Mouse (Mus musculus) hindbrain, embryonic 15.5 days (tissue): ENCODE measurements at regions not wholly inside any gene's neighbourhood (a gene's known extent, or its start where the extent isn't known, plus 50 kb on each side); places are given as distances from the start of the nearest gene placed in this dataset.

Source experiments
- ATAC-seq: fragments of 200-750 bp; cut with Nextera tagmentation; 2 replicates; pipeline ENCODE4 v1.8.0; 2017; ENCODE audit warnings: low read depth, moderate number of reproducible peaks, moderate TSS enrichment; ENCODE audit not compliant: low FRiP score
- H3K27ac ChIP-seq: fragments of 300-500 bp; sonication (generic); replicated peaks from 2 replicates; pipeline ENCODE4 v1.5.1; 2015; ENCODE audit warnings: mild to moderate bottlenecking, inconsistent platforms
- H3K27me3 ChIP-seq: fragments of 300-500 bp; sonication (generic); 2 replicates; pipeline ENCODE4 v1.6.1; 2015; ENCODE audit warnings: control low read depth, inconsistent platforms
- H3K36me3 ChIP-seq: fragments of 300-500 bp; sonication (generic); 2 replicates; pipeline ENCODE4 v1.6.1; 2015; ENCODE audit warnings: control low read depth, inconsistent platforms
- H3K4me1 ChIP-seq: fragments of 300-500 bp; sonication (generic); replicated peaks from 2 replicates; pipeline ENCODE4 v1.6.1; 2015; ENCODE audit warnings: control low read depth, inconsistent platforms
- H3K4me2 ChIP-seq: fragments of 300-500 bp; sonication (generic); 2 replicates; pipeline ENCODE4 v1.6.1; 2015; ENCODE audit warnings: moderate library complexity, mild to moderate bottlenecking, inconsistent platforms
- H3K4me3 ChIP-seq: fragments of 300-500 bp; sonication (generic); 2 replicates; pipeline ENCODE4 v1.5.1; 2015; ENCODE audit warnings: mild to moderate bottlenecking, inconsistent platforms
- H3K9ac ChIP-seq: fragments of 300-500 bp; sonication (generic); 2 replicates; pipeline ENCODE4 v1.6.1; 2015; ENCODE audit warnings: inconsistent platforms
- H3K9me3 ChIP-seq: fragments of 300-500 bp; sonication (generic); 2 replicates; pipeline ENCODE4 v1.6.1; 2016; ENCODE audit warnings: control low read depth, inconsistent platforms
- WGBS: fragments of 180-500 bp; shearing (Covaris S2); methylation state at CpG from one replicate; pipeline ENCODE4 v1.1.7; 2015; 5-methylcytosine and 5-hydroxymethylcytosine counted together

GRCm38 (mm10) chr6:88984170-88984569 lies 82.1 kb downstream of the Tpra1 start:
- no peak for ATAC-seq
- Histone ChIP-seq H3K4me2 (no peak overlapping the region), H3K9me3 (no peaks in the 10 kb centered on the region), H3K9ac (no peak overlapping the region), H3K4me3 (no peak overlapping the region), H3K27ac (0 out of 2 replicates have a peak overlapping the region, but pooled peaks have one; percentile 24), H3K4me1 (peaks cover 34% of the 10 kb centered on the region), H3K27me3 (no peaks in the 10 kb centered on the region; the same call in 1 of the 2 replicates), H3K36me3 (no peaks in the 10 kb centered on the region)
- 64% methylated on average over 4 of the region's 4 CpGs for WGBS

GRCm38 (mm10) chr6:88984863-88985262 lies 82.8 kb downstream of the Tpra1 start:
- Histone ChIP-seq H3K4me1 (peaks cover 32% of the 10 kb centered on the region), H3K9me3 (no peaks in the 10 kb centered on the region)
- 69% methylated on average over 4 of the region's 4 CpGs for WGBS

GRCm38 (mm10) chr6:88988551-88988950 lies 86.5 kb downstream of the Tpra1 start:
- Histone ChIP-seq H3K36me3 (no peaks in the 10 kb centered on the region), H3K27me3 (no peaks in the 10 kb centered on the region; the same call in 1 of the 2 replicates), H3K9me3 (no peaks in the 10 kb centered on the region), H3K4me3 (no peak overlapping the region), H3K4me1 (peaks cover 9% of the 10 kb centered on the region), H3K4me2 (no peak overlapping the region), H3K9ac (no peak overlapping the region), H3K27ac (no peak overlapping the region)
- ATAC-seq = no peak
- 96% methylated on average over 10 of the region's 10 CpGs for WGBS

More at GRCm38 (mm10) chr6:88984863-88985262, 82.8 kb downstream of the Tpra1 start:
- no peak for ATAC-seq
- Histone ChIP-seq H3K9ac (no peak overlapping the region), H3K27ac (no peak overlapping the region), H3K27me3 (no peaks in the 10 kb centered on the region; the same call in 1 of the 2 replicates), H3K36me3 (no peaks in the 10 kb centered on the region), H3K4me2 (no peak overlapping the region), H3K4me3 (no peak overlapping the region)

GRCm38 (mm10) chr6:88989617-88990299 lies 87.7 kb downstream of the Tpra1 start:
- Histone ChIP-seq H3K27ac (no peak overlapping the region), H3K27me3 (no peaks in the 10 kb centered on the region; the same call in 1 of the 2 replicates), H3K9ac (no peak overlapping the region), H3K4me2 (no peak overlapping the region), H3K9me3 (no peaks in the 10 kb centered on the region), H3K4me1 (no peaks in the 10 kb centered on the region), H3K36me3 (no peaks in the 10 kb centered on the region), H3K4me3 (no peak overlapping the region)
- ATAC-seq = no peak
- 66% methylated on average over 6 of the region's 6 CpGs for WGBS

- Histone ChIP-seq H3K9ac (no peak overlapping the region), H3K36me3 (no peaks in the 10 kb centered on the region), H3K4me1 (no peaks in the 10 kb centered on the region), H3K9me3 (no peaks in the 10 kb centered on the region), H3K27me3 (no peaks in the 10 kb centered on the region; the same call in 1 of the 2 replicates), H3K4me2 (no peak overlapping the region), H3K4me3 (no peak overlapping the region), H3K27ac (no peak overlapping the region)
- WGBS = 43% methylated on average over 1 of the region's 1 CpGs
- no peak for ATAC-seq
Observed at GRCm38 (mm10) chr6:88990300-88990685, 88.2 kb downstream of the Tpra1 start.

GRCm38 (mm10) chr6:88995077-88995476 lies 93.0 kb downstream of the Tpra1 start:
- H3K4me1 ChIP-seq = no peaks in the 10 kb centered on the region
- no peaks in the 10 kb centered on the region for H3K36me3 ChIP-seq
- H3K4me3 ChIP-seq = no peak overlapping the region
- WGBS = 90% methylated on average over 3 of the region's 3 CpGs
- H3K9me3 ChIP-seq = no peaks in the 10 kb centered on the region
- H3K4me2 ChIP-seq = no peak overlapping the region
- no peak for ATAC-seq
- no peak overlapping the region for H3K9ac ChIP-seq
- H3K27ac ChIP-seq = no peak overlapping the region
- H3K27me3 ChIP-seq = peaks cover 4% of the 10 kb centered on the region; the same call in 1 of the 2 replicates

- no peak overlapping the region for H3K27ac ChIP-seq
- 89% methylated on average over 3 of the region's 3 CpGs for WGBS
- H3K9me3 ChIP-seq = no peaks in the 10 kb centered on the region
- H3K4me3 ChIP-seq = no peak overlapping the region
- H3K4me2 ChIP-seq = no peak overlapping the region
- peaks cover 4% of the 10 kb centered on the region; the same call in 1 of the 2 replicates for H3K27me3 ChIP-seq
- no peak for ATAC-seq
- H3K4me1 ChIP-seq = peaks cover 10% of the 10 kb centered on the region; the same call in 1 of the 2 replicates
- no peaks in the 10 kb centered on the region for H3K36me3 ChIP-seq
- H3K9ac ChIP-seq = no peak overlapping the region
Observed at GRCm38 (mm10) chr6:88998927-88999722, 97.1 kb downstream of the Tpra1 start.

- Histone ChIP-seq H3K27ac (no peak overlapping the region), H3K27me3 (peaks cover 4% of the 10 kb centered on the region; the same call in 1 of the 2 replicates), H3K4me3 (no peak overlapping the region), H3K36me3 (no peaks in the 10 kb centered on the region), H3K4me1 (peaks cover 10% of the 10 kb centered on the region; the same call in 1 of the 2 replicates), H3K4me2 (peak overlapping the region; percentile 28), H3K9ac (no peak overlapping the region), H3K9me3 (no peaks in the 10 kb centered on the region)
- WGBS = 9% methylated on average over 14 of the region's 14 CpGs
- ATAC-seq = no peak
Observed at GRCm38 (mm10) chr6:89000359-89000758, 98.3 kb downstream of the Tpra1 start.

GRCm38 (mm10) chr6:89003197-89003923 lies 101.3 kb downstream of the Tpra1 start:
- WGBS = 39% methylated on average over 5 of the region's 6 CpGs
- no peak overlapping the region for H3K27ac ChIP-seq
- peaks cover 23% of the 10 kb centered on the region for H3K4me1 ChIP-seq
- no peak overlapping the region for H3K4me2 ChIP-seq
- H3K27me3 ChIP-seq = peaks cover 4% of the 10 kb centered on the region; the same call in 1 of the 2 replicates
- H3K9ac ChIP-seq = no peak overlapping the region
- ATAC-seq = no peak
- no peak overlapping the region for H3K4me3 ChIP-seq
- no peaks in the 10 kb centered on the region for H3K36me3 ChIP-seq
- H3K9me3 ChIP-seq = no peaks in the 10 kb centered on the region

- H3K4me3 ChIP-seq = no peak overlapping the region
- ATAC-seq = no peak
- no peaks in the 10 kb centered on the region for H3K36me3 ChIP-seq
- H3K9ac ChIP-seq = no peak overlapping the region
- peaks cover 31% of the 10 kb centered on the region for H3K4me1 ChIP-seq
- H3K27me3 ChIP-seq = no peaks in the 10 kb centered on the region
- no peak overlapping the region for H3K4me2 ChIP-seq
- H3K27ac ChIP-seq = no peak overlapping the region
- H3K9me3 ChIP-seq = no peaks in the 10 kb centered on the region
- 50% methylated on average over 4 of the region's 4 CpGs for WGBS
Observed at GRCm38 (mm10) chr6:89005094-89005493, 103.0 kb downstream of the Tpra1 start.

GRCm38 (mm10) chr6:89006997-89007396 lies 104.9 kb downstream of the Tpra1 start:
- H3K4me3 ChIP-seq = no peak overlapping the region
- no peaks in the 10 kb centered on the region for H3K36me3 ChIP-seq
- H3K9ac ChIP-seq = no peak overlapping the region
- no peak overlapping the region for H3K27ac ChIP-seq
- WGBS = 18% methylated on average over 17 of the region's 17 CpGs
- H3K4me1 ChIP-seq = peaks cover 30% of the 10 kb centered on the region
- H3K9me3 ChIP-seq = no peaks in the 10 kb centered on the region
- H3K4me2 ChIP-seq = peak overlapping the region; percentile 38
- no peaks in the 10 kb centered on the region for H3K27me3 ChIP-seq
- ATAC-seq = no peak

- ATAC-seq = no peak
- H3K9me3 ChIP-seq = no peaks in the 10 kb centered on the region
- H3K27ac ChIP-seq = peak overlapping the region; percentile 61; the same call in 1 of the 2 replicates
- 68% methylated on average over 2 of the region's 2 CpGs for WGBS
- H3K4me3 ChIP-seq = no peak overlapping the region
- H3K36me3 ChIP-seq = no peaks in the 10 kb centered on the region
- H3K4me1 ChIP-seq = peaks cover 33% of the 10 kb centered on the region
- no peak overlapping the region for H3K4me2 ChIP-seq
- H3K9ac ChIP-seq = no peak overlapping the region
- no peaks in the 10 kb centered on the region for H3K27me3 ChIP-seq
Observed at GRCm38 (mm10) chr6:89007516-89007915, 105.5 kb downstream of the Tpra1 start.
